Mouse (Mus musculus) stomach, postnatal 0 days (tissue): ENCODE data around the gene Myo15b. TPM values are rescaled to one million over a fixed set of nuclear protein-coding genes. Genes with fewer than 3 reads are reported as not detected.

ENCODE experiments used
- ATAC-seq: fragments of 200-750 bp; cut with Nextera tagmentation; 2 replicates; pipeline ENCODE4 v1.8.0; 2017; ENCODE audit not compliant: low FRiP score, low TSS enrichment
- DNase-seq: peaks from one replicate; pipeline ENCODE4 v3.0.0-alpha.2; 2016; ENCODE audit warnings: low spot score
- H3K27ac ChIP-seq: fragments of 300-500 bp; sonication (generic); replicated peaks from 2 replicates; pipeline ENCODE4 v1.5.1; 2014; ENCODE audit warnings: mild to moderate bottlenecking, control low read depth
- H3K27me3 ChIP-seq: fragments of 300-500 bp; sonication (generic); 2 replicates; pipeline ENCODE4 v1.6.1; 2014; ENCODE audit warnings: low read length; ENCODE audit not compliant: control insufficient read depth, insufficient read depth
- H3K36me3 ChIP-seq: fragments of 300-500 bp; sonication (generic); 2 replicates; pipeline ENCODE4 v1.6.1; 2014; ENCODE audit warnings: low read length, mixed read lengths; ENCODE audit not compliant: control insufficient read depth, insufficient read depth
- H3K4me1 ChIP-seq: fragments of 300-500 bp; sonication (generic); replicated peaks from 2 replicates; pipeline ENCODE4 v1.6.1; 2014; ENCODE audit warnings: antibody characterized with exemption; ENCODE audit not compliant: control insufficient read depth, insufficient read depth
- H3K4me2 ChIP-seq: fragments of 300-500 bp; sonication (generic); replicated peaks from 2 replicates; pipeline ENCODE4 v1.6.1; 2014; ENCODE audit warnings: low read depth, mild to moderate bottlenecking, control low read depth, moderate library complexity
- H3K4me3 ChIP-seq: fragments of 300-500 bp; sonication (generic); 2 replicates; pipeline ENCODE4 v1.5.1; 2014; ENCODE audit warnings: low read depth, low read length, control low read depth
- H3K9ac ChIP-seq: fragments of 300-500 bp; sonication (generic); 2 replicates; pipeline ENCODE4 v1.6.1; 2014; ENCODE audit warnings: mild to moderate bottlenecking, low read length, control low read depth, mixed read lengths
- H3K9me3 ChIP-seq: fragments of 300-500 bp; sonication (generic); 2 replicates; pipeline ENCODE4 v1.6.1; 2016; ENCODE audit warnings: low read length; ENCODE audit not compliant: control insufficient read depth
- CTCF ChIP-seq: IDR thresholded peaks from 2 replicates; pipeline ENCODE4 v1.5.1; 2016; ENCODE audit warnings: antibody characterized with exemption, low read depth, mild to moderate bottlenecking, moderate library complexity
- EP300 ChIP-seq: optimal IDR thresholded peaks from 2 replicates; pipeline ENCODE3; 2016; ENCODE audit warnings: antibody characterized with exemption
- WGBS: fragments of 180-500 bp; shearing (Covaris S2); extraction: QIAGEN DNeasy Blood & Tissue Kit; methylation state at CpG from one replicate; pipeline ENCODE4 v1.1.7; 2014; 5-methylcytosine and 5-hydroxymethylcytosine counted together
- polyA plus RNA-seq: library from polyadenylated mRNA; unstranded; fragments of >200 nt; fragmentation: Nextera tagmentation; extraction: Ambion mirVana; gene quantifications from 2 replicates; pipeline ENCODE4 v1.2.1, GENCODE M21; 2015

Myo15b gene
- polyA plus RNA-seq, 1 experiment from 2014 or later: 16.0 TPM

GRCm38 (mm10) chr11:115920110-115920818 lies 62.1 kb downstream of the Myo15b start:
- TF ChIP-seq CTCF (peak; percentile 85), EP300 (no peak)
- H3K4me3 ChIP-seq: no peak overlapping the region
- H3K36me3 ChIP-seq: peaks cover 13% of the 10 kb centered on the region; the same call in 1 of the 2 replicates
- H3K27me3 ChIP-seq: no peaks in the 10 kb centered on the region
- no peak overlapping the region for H3K4me2 ChIP-seq
- no peak overlapping the region for H3K9ac ChIP-seq
- no peak overlapping the region for H3K27ac ChIP-seq
- H3K9me3 ChIP-seq: no peaks in the 10 kb centered on the region
- WGBS: 42% methylated on average over 6 of the region's 6 CpGs
- peak; percentile 63 for DNase-seq
- H3K4me1 ChIP-seq: no peaks in the 10 kb centered on the region
- ATAC-seq: no peak

DNA sequence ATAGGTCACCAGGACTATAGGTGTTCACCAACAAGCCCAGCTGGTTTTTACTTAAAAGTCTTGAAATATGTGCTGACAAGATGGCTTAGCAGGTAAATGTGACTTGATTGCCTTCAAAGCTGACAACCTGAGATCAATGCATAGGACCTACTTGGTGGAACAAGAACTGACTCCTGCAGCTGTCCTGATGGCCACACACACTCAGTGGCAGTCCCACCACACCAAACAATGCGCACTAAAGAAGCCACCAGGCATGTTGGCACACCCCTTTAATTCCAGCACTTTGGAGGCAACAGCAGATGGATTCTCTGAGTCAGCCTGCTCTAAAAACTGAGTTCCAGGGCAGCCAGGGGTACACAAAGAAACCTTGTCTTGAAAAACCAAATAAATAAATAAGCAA lies 63.8 kb downstream of the Myo15b start:
- no peak for DNase-seq
- no peak overlapping the region for H3K27ac ChIP-seq
- H3K9me3 ChIP-seq: no peaks in the 10 kb centered on the region
- no peaks in the 10 kb centered on the region for H3K27me3 ChIP-seq
- H3K9ac ChIP-seq: no peak overlapping the region
- H3K4me1 ChIP-seq: no peaks in the 10 kb centered on the region
- H3K36me3 ChIP-seq: peaks cover 10% of the 10 kb centered on the region; the same call in 1 of the 2 replicates
- no peak overlapping the region for H3K4me2 ChIP-seq
- TF ChIP-seq CTCF (no peak), EP300 (no peak)
- ATAC-seq: no peak
- no peak overlapping the region for H3K4me3 ChIP-seq
- WGBS: 96% methylated on average over 1 of the region's 1 CpGs

DNA sequence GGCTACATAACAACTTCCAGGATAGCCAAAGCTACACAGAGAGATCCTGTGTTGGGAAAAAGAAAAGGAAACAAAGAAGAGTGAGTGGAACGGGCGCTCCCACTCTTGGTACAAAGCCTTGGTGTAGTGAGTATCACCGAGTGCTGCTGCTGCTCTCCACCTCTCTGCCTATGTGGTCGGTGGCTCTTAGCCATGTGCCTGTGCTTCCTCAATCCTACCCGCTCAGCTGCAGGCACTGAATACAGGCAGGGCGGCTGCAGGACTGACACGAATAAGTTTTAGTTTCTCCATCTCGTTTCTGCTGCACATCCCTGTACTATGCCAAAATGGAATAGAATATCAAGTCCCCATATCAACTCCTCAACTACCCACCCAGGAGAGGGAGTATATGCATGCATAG lies 70.8 kb downstream of the Myo15b start:
- DNase-seq (no peak), ATAC-seq (no peak)
- 79% methylated on average over 8 of the region's 8 CpGs for WGBS
- Histone ChIP-seq H3K27me3 (no peaks in the 10 kb centered on the region), H3K9me3 (no peaks in the 10 kb centered on the region), H3K9ac (no peak overlapping the region), H3K4me1 (peaks cover 9% of the 10 kb centered on the region; the same call in 1 of the 2 replicates), H3K27ac (no peak overlapping the region), H3K4me3 (no peak overlapping the region), H3K4me2 (no peak overlapping the region), H3K36me3 (0 out of 2 replicates have a peak, but pooled peaks cover 7% of the 10 kb centered on the region)
- TF ChIP-seq EP300 (no peak), CTCF (no peak)

GRCm38 (mm10) chr11:115929818-115930217 lies 71.6 kb downstream of the Myo15b start:
- H3K4me3 ChIP-seq: no peak overlapping the region
- no peaks in the 10 kb centered on the region for H3K9me3 ChIP-seq
- WGBS: 67% methylated on average over 3 of the region's 3 CpGs
- H3K4me1 ChIP-seq: peaks cover 13% of the 10 kb centered on the region; the same call in 1 of the 2 replicates
- no peak overlapping the region for H3K27ac ChIP-seq
- no peak overlapping the region for H3K9ac ChIP-seq
- H3K36me3 ChIP-seq: 0 out of 2 replicates have a peak, but pooled peaks cover 7% of the 10 kb centered on the region
- no peaks in the 10 kb centered on the region for H3K27me3 ChIP-seq
- ATAC-seq: no peak
- TF ChIP-seq EP300 (no peak), CTCF (no peak)
- DNase-seq: no peak
- no peak overlapping the region for H3K4me2 ChIP-seq

DNA sequence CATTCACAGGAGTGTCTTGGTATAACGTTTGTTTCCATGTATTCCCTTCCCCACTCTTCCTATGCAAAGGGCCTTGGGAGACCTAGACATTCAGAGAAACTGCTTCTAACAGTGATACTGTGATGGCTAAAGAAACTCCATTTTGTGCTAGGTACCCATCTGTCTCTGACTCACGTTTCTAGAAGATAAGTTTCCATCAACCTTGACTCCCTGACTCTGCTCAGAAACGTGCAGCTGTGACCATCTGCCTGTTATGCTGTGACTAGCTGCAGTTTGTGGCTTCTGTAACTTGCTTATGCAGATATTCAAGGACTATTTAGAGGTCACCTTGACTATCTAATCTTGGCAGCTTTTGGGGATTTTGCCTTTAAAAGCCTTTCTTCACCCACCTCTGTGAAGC lies 73.0 kb downstream of the Myo15b start:
- Histone ChIP-seq H3K9ac (no peak overlapping the region), H3K4me1 (peaks cover 13% of the 10 kb centered on the region; the same call in 1 of the 2 replicates), H3K27me3 (no peaks in the 10 kb centered on the region), H3K36me3 (0 out of 2 replicates have a peak, but pooled peaks cover 7% of the 10 kb centered on the region), H3K27ac (no peak overlapping the region), H3K4me3 (no peak overlapping the region), H3K4me2 (no peak overlapping the region), H3K9me3 (no peaks in the 10 kb centered on the region)
- DNase-seq: no peak
- 58% methylated on average over 3 of the region's 3 CpGs for WGBS
- no peak for ATAC-seq
- no peak for TF ChIP-seq EP300
- TF ChIP-seq CTCF: no peak

DNA sequence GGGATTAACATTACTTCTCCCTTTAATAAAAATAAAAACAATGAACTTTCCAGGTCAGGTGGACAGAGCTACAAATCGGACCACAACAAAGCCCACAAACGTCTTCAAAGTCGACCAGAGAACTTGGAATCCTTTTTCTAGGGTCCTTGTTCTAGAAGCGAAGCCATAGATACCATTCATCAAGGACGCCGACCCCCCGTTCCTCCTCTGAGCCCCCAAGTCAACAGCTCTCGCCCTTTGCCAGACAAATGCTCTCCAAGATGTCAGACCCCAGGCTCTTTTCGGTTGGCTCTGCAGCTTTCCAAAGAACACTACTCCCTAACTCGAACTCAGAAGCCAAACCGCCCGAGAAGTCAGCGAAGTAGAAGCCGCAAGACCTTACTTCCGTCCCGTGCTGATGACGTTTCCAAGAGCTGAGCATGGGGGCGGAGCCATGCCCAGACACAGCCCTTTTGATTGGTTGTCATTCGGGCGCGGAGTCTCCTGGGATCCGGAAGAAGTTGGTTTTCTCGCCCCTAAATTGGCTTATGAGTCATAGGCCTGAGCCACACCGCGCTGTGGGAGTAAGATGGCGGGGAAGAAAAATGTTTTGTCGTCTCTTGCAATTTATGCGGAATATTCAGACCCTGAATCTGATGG lies 75.0 kb downstream of the Myo15b start, which contains the start of the genes Sap30bp and Recql5:
Gene Sap30bp (plus strand): TSS at position 175 of the 639 bp plus-strand sequence.
Gene Recql5 (minus strand): TSS at position 370 of the 639 bp plus-strand sequence.
- Histone ChIP-seq H3K4me3 (peak within 1 kb of the TSS; percentile 70), H3K4me2 (peak within 1 kb of the TSS; percentile 85), H3K4me1 (peaks cover 13% of the 10 kb centered on the region; the same call in 1 of the 2 replicates), H3K9me3 (no peaks in the 10 kb centered on the region), H3K27me3 (no peaks in the 10 kb centered on the region), H3K9ac (peak within 1 kb of the TSS; percentile 83), H3K27ac (peak within 1 kb of the TSS; percentile 63), H3K36me3 (peaks cover 5% of the 10 kb centered on the region; the same call in 1 of the 2 replicates)
- ATAC-seq (peak; percentile 99), DNase-seq (peak; percentile 97)
- under 1% methylated on average over 28 of the region's 28 CpGs for WGBS
- TF ChIP-seq EP300 (no peak), CTCF (no peak)
